Mouse (Mus musculus) cerebellum, adult (tissue): ENCODE data around the gene A930004D18Rik.

Experiments
- ATAC-seq: cut with Nextera tagmentation; 2 replicates; pipeline ENCODE4 v1.9.2; 2017; ENCODE audit warnings: mild to moderate bottlenecking, moderate library complexity, mixed read lengths; ENCODE audit not compliant: insufficient number of reproducible peaks, low FRiP score, low TSS enrichment

The A930004D18Rik gene

DNA sequence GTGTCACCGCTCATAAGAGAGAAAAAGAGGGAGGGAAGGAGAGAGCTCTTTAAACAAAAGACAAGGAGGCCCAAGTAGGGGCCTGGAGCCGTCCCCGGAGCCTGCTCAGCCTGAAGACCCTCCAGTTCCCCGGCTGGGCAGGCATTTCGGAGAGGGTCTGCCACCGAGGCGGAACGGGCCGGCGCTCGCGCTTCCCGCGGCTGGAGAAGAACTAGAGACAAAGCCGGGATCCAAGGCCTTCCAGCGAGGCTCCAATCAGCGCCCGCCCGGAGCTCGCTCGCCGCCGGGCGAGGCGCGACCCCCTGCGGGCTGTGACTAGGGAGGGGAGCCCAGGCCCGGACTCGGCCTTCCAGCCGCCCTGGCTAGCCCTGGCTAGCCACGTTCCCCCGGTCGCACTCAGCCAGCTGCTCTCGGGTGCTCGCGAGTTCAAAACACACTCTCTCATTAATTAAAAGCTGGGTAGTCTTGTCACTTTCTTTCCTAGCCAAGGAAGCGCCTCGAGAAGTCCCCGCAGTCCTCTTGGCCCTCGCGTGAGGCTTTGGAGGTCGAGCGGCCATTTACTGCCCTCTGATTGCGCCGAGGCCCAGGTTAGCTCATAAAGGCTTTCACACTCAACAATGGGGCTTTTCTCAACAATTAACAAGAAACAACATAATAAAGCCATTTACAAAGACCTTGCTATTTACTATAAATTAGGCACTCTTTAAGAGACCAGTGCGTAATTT lies 2.2 kb upstream of the A930004D18Rik start:
- no peak for ATAC-seq

DNA sequence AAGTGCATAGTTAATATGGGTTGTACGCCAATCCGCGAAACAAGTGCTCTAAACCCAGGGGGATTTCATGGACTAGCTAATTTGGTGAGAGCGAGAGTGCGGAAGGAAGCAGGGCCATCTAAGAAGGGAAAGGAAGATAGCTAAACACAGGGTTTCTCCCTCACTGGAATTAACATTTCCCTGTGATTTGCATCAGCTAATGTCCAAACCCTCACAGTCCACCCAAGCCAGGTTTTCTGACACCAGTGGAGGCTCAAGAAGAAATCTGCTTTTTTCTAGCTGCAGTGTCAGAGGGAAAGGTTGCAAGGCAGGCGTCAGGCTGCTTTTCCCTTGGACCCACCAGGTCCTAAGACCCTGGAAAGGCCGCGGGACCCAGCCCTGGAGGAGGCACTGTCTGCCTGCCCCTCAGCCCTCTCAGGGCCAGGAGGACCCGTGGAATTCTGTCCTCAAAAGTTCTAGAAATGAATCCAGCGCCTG lies 1.4 kb upstream of the A930004D18Rik start:
- no peak for ATAC-seq

DNA sequence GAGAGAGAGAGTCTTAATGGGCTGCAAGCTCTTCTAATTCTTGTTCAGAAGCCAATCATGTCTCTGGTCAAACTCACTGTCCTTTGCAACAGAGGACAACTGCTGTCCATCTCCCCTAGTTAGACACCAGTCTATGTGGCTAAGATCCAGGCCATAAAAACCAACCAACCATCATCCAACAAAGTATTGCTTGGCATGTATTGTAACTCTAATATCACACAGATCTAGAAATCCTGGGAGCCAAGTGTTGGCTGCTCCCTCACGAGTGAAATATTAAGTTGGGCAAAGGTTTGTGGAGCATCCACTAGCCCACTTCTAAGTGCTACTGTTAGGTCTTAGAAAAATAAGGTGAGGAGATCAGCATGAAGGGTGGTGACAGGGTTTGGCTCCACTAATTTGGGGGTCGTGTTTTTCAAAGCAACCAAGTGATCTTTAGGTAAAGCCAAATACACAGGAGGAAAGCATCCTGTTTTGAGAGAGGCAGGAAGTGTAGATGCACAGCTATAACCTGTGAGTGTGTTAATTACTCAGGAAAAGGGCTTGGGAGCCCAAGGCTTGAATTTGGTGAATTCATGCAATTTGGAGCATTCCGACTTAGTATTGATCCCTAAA lies 710 bp upstream of the A930004D18Rik start:
- no peak for ATAC-seq

DNA sequence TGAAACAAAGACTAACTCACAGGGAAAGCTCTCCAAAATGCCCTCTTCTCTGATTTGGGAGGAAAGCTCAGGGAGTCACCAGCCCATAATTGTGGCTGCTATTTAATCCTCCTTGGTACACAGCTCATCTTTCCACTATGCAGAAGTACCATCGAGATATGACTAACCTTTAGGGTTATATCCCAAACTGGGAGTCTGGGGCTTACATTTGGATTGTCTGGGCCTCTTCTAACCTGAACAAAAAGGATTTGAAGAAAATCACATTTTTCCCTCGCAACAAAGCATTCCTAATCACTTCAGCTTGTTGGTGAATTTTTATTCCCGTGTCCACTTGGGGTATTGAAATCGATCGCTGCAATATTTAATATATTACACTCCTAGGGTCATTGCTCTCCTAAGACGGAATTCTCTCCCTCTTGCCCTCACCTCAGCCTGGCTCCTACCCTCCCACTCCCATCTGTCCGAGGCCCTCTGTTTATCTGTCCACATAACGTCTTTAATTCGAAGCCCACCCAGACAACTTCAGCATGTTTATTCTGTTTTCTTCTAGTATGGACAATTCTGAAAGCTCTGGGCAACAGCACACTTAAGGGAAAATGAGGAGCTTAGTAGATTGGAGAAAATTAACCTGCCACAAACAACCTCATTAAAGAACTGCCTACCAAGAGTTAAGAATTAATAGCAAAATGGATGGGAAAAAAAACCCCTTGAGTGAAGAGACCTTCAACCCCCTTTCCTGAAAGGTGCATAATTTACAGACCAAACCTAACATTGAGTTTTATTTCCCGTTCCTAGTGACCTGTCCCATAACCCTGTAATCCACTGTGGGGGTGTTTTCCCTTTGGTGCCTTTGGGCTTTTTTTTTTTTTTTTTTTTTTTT lies 2.9 kb downstream of the A930004D18Rik start:
- no peak for ATAC-seq

DNA sequence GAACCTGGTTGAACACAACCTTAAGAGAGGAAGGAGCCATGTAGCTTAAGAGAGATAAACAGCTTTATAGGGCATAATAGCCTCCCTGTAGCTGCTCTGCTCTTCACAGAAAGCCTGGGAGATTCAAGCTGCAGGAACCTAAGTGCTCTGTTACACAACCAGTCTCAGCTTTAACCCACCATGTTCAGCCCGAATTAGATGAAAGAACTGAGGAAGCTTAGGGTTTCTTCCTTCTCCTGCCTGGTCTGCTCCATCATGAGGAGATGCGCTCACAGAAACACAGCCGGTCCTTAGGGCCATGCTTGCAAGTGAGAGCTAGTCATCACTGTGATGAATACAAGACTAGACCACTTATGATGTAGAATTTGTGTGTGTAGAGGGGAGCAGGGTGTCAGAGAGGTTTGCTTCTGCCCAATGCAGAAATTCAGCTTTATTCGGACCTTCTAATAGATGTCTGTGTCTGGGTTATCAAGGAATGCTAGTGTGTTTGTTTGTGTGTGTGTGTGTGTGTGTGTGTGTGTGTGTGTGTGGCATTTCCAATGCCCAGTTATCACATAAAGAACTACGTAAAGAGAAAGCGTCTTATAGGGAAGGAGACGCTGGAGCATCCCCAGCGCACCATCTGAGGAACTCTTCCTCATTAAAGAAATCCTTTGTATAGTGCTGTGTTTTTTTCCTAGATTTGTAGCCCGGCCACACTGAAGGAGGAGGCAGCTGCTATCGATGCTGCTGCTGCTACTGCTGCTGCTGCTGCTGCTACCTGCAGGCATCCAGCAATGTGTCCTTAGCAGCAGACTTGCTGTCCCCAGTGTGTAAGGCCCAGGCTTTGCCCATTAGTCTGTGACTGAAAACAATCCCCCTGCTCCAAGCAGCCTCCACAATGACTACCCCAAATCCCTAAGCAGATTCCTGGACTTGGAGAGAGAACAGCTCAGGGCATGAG lies 4.1 kb downstream of the A930004D18Rik start:
- no peak for ATAC-seq

DNA sequence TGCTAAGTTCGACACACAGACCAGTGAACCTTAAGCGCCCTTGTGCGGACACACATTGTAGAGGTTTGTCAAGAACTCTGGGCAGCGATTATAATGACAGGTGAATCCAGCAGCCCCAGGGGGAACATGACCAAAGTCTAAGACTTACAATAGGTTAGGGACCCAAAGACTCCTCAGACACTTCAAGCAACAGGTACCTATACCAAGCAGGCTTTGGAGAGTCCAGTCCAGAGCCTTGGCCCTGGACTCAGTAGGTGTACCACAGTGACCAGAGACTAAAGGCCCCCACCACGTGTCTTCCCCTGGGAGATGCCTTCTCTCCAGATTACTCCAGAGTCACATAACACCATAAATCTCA lies 5.0 kb downstream of the A930004D18Rik start:
- ATAC-seq: no peak

DNA sequence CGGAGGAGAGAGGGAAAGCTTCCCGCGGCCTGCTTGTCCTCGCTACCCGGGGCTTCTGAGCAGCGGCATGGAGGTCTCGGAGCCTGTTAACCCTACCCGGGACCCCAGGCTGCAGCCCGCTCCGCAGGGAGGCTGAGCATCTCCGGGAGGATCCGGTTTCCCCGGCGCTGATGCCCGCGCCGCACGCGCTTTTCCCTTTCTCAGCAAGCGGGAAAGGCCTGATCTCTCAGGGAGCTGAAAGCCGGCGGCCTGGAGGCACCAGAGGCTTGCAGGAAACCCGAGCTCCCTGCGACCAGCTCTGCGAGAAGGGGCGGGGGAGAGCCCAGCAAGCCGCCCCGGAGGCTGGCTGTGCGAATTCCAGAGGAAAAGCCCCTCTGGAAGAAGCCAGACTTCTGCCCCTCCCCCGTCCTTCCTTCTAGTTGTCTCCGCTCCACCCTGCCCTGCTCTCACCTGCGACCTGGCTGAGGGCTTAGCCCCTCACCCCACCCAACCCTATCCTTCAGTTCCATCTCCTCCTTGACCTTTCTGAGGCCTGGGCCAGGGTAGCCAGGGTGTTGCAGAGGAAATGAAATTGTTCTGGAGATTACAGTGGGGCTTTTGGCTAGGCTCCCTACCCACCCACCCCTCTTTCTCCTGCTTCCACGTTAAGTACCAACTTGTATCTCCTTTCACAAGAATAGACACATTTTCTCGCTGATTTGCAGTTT lies 5.6 kb downstream of the A930004D18Rik start:
- no peak for ATAC-seq

DNA sequence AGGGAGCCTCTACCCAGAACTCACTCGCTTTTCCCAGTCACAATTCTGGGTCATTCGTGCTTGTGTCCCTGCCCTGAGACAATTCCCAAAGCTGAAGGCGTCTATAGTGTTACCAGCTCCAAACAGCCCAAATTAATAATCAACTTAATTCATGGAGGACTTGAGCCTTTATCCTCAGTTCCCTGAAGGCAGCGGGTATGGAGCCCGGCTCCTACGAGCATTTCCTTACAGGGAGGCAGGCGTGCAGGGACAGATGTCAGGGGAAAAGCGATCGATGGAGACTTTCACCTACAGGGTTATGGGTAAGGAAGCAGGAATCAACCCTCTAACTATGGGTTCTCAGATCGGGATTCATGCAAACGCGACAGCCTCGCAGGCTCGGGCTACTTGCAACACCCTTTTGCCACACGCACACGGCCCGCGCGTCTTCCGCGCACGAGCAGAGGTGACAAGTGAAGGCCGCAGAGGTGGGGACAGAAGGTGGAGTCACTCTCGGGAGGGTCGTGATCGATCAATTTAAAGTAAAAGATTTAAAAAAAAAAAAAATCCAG lies 6.2 kb downstream of the A930004D18Rik start:
- no peak for ATAC-seq

DNA sequence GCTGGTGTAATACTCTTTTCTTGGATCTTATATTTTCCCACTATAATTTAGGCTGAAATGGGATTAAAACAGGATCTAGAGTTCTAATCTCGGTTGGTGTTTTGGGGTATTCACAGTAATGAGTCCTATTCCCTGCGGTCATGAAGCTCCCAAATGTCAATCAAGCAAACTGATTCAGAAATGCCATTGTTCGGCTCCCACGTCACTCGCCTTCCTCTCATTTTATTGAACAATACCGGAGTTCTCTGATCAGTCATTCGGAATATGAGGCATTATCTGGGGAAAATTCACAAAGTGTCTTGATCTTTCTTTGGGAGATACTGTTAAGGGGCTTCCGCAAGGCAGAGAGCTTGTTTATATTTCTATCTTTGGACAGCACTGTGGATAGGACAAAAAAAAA lies 7.0 kb downstream of the A930004D18Rik start:
- ATAC-seq: no peak

DNA sequence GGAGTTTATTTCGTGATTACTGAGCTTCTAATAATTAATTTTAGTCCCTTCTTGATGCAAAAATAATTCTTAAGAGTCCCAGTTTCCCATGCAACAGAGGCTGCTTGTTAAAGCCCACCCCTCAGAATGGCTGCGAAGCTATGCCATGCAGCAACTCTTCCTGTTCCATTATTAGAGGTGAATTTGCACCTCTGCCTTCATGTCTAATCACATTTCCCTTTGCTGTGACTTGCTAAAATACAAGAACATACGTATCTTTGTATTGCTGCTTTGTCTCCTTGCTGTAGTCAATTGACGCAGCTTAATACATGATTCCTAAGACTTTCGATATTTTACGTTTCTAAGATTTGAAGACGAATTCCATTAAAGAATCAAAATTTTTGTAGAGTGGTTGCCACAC lies 7.9 kb downstream of the A930004D18Rik start:
- ATAC-seq: no peak

DNA sequence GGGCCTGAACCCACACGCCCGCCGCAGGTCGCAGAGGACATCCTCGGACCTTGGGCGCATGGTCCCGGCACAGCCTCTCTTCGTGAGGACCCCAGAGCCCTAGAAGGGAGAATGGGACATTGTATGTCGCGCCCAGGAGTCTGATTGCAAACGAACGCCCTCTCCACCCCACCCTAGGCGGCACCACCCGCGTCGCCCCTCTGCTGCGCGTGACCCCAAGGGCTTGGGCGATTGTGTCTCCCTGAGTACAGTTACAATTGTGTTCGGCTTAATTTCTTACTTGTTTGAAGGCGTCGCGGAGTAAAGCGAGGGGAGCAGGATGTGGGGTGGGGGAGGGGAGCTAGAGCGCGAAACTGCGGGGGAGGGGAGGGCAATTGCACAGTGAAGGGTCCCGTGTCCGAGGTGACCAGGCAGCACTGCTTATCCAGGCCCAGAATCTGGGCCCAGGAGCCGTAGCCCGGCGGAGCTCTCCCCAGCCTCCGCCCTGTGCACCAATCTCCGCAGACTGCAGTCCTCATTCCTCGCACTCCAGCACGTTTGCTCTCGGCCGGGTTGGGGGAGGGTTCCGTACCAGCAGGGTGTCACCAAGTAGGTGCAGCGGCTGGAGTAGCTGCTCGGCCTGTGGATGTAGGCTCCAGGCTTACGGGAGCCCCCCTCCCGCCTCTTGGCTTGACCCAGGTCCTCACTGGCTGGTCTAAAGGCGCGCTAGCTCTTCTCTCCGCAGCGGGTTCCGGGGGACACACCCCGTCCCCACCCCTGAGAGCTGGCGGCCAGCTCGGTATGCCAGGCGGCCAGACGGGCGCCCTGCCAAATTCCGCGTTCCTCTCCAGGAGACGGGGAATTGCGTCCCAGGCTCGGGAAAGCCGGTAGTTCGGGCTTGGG lies 9.2 kb downstream of the A930004D18Rik start:
- peak; percentile 65 for ATAC-seq

DNA sequence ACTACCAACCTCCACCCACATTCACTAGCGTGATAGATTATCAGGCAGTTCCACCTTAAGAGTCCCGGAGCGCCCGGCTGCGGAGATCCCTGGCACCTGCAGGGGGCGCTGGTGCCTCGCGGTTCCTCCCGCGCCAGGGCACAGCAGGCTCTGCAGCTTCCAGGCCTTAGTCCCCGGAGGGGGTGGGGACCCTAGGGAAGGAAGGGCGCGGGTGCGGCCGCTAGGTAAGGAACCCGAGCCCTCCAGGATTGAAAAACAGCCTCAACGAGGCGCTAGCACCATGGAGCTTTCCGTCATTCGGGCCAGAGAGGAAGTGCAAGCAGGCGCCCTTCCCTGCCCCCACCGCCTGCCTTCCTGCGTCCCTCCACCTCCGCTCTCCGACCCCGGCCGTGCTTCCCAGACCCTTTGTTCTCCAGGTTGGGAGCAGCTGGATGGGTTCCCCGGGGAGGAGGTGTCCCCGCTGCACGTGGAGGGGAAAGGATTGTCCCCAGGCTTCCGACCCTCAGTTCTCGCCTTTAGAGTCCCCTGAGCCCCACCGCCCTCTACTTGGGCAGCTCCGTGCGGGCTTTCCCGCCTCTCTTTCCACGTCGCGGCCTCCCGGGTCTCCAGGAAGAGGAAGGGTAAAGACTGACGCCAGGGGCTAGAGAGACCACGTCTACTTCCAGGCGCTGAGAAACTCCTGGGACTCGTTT lies 9.9 kb downstream of the A930004D18Rik start:
- ATAC-seq: peak; percentile 82

DNA sequence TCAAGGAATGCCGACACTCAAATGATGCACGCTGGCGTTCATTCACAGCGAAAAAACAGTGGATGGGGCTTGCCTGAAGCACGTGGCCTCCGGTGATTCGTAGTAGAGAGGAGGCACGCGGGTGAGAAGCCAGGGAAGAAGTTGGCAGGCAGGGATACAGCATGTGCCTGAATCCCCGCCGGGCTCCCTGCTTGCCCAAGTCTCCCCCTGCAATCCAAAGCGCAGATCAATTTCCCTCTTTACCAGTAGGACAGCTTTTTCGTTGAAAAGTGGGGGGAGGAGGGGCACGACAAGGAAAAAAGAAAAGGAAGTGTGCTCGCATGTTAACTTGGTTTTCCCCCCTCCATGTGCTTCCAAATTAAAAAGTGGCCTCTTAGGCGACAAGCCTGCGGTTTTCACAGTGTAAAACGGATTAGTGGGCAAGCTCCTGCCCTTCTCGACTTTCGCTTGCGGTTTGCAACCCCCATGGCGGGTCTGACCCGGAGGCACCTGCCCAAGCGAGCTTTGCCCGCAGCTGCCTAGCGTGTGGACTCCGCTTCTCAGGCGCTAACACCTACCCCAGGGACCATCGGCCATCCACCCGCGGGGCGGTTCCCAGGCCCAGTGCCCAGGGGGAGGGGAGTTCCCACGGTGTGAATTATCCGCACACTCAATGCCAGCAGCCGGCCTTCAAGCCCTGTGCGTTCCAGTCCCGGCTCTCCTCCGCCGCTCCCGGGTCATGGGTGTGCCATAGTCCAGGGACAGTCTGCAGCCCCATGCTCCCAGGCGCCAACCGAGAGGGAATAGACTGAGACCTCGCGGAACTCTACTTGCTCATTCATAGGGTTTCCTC lies 11.2 kb downstream of the A930004D18Rik start:
- no peak for ATAC-seq

DNA sequence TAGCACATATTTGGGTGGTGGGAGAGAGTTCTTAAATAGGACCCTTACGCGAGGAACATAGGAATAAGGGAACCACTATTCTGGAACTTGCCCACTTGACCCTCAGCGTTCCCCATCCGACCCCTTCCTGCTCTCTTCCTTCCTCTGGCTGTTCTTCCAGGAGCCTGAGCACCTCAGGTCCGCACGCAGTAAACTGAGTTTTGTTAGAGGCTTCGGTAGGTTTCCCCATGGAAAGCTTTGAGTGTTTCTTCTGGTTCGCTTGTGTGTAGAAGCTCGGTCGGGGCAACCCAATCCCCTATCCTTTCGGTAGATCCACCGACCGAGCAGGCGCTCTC lies 11.8 kb downstream of the A930004D18Rik start:
- no peak for ATAC-seq

DNA sequence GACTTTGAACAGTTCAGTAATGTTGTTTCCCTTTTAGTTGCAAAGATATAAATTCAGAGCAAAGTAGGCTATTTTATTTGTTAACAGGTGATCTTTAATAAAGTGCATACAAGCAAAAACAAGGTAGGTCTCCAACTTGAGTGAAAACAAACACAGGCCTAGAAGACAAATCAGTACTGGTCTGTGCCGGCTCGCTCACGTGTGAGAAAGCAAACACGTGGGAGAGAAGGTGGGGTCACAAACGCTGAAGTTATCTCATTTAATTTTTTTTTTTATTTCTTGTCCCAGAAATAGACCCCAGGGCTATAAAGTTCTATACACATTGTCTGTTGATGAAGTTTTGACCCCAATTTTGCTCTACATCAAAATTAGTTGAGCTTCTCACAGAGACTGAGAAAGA lies 12.4 kb downstream of the A930004D18Rik start:
- ATAC-seq: no peak

DNA sequence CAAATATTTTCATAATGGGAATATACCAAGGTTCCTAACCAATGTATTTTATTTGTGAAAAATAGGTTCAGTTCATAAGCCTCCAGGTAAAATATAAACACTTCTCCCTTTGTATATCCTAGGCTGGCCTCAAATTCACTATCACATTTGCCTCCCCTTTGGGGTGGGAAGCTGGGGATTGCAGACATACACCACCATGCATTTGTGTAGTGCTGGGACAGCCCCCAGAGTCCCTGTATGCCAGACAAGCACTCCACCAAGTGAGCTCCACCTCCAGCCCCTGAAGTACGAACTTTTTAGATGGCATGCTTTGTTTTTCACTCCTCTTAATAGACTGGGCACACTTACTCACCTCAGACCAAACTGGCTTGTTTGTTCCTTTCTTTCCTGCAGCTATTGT lies 14.7 kb downstream of the A930004D18Rik start:
- no peak for ATAC-seq

DNA sequence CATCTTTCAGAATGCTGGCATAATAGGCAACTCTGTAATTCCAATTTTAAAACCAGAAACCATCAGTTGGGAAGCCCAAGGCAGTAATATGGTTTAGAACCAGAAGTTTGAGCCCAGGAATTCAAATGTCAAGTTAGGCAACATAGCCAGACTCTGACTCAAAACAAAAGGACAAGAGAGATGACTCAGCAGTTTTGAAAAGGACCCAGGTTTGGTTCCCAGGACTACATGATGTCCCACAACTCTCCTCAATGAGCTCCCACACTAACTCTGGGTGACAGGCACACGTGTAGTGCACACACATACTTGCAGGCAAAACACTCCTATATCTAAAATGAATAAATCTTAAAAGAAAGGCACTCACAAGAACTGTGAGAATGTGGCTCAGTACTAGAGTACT lies 18.4 kb downstream of the A930004D18Rik start:
- no peak for ATAC-seq
